Mouse (Mus musculus) left cerebral cortex, postnatal 36 days (tissue): ENCODE results near the gene Igflr1. TPM values are rescaled to one million over a fixed set of nuclear protein-coding genes. Genes with fewer than 3 reads are reported as not detected.

ENCODE experiments used
- DNase-seq, 2 experiments: peaks; one replicate each; pipeline ENCODE4 v3.0.0; 2021 to 2022; ENCODE audit warnings: low spot score in 2 of 2, mixed read lengths in 1 of 2
- intact Hi-C: fragments of 180-260 bp; cut with DNase I; formaldehyde crosslinking; loops from one replicate; pipeline ENCODE4 v1.15.1; 2025
- total RNA-seq, 2 experiments: library from RNA; stranded (reverse); gene quantifications; 2 replicates each; pipeline ENCODE4 v1.2.3; 2021

Igflr1 gene
- total RNA-seq, 2 experiments from 2014 or later, result 1.8 to 4.5 TPM

GRCm38 (mm10) chr7:30584339-30584738, 19.1 kb downstream of the Igflr1 start:
- intact Hi-C loops, result no loop called here

GRCm38 (mm10) chr7:30585170-30585569, 19.9 kb downstream of the Igflr1 start:
- DNase-seq, result no peak
- intact Hi-C loops, result no loop called here

More at GRCm38 (mm10) chr7:30584339-30584738, 19.1 kb downstream of the Igflr1 start:
- DNase-seq, result no peak

GRCm38 (mm10) chr7:30586455-30587020, 21.3 kb downstream of the Igflr1 start:
- no peak for DNase-seq
- intact Hi-C loops, result no loop called here

- intact Hi-C loops, result loop anchor here (2.0 kb wide), 1 partner anchor 25 kb away; the partner anchor contains the start of genes Gm49396, Psenen and U2af1l4
- DNase-seq, result peak in 1 of 2 experiments; percentile 64
Measured at GRCm38 (mm10) chr7:30587842-30588667, 22.8 kb downstream of the Igflr1 start.

GRCm38 (mm10) chr7:30588676-30589434, 23.6 kb downstream of the Igflr1 start, which contains the start of gene Kmt2b:
Kmt2b (minus strand) TSS chr7:30588726.
- intact Hi-C loops, result loop anchor here (1.0 to 2.0 kb wide), 2 partner anchors 24 to 26 kb away; partner anchors contain the start of genes Gm49396, Psenen and U2af1l4
- peak; percentile 98 for DNase-seq

GRCm38 (mm10) chr7:30589435-30590301, 24.4 kb downstream of the Igflr1 start:
- intact Hi-C loops, result loop anchor here (1.0 to 2.0 kb wide), 2 partner anchors 24 to 27 kb away; partner anchors contain the start of genes Gm49396, Psenen and U2af1l4
- peak in 1 of 2 experiments; percentile 78 for DNase-seq

GRCm38 (mm10) chr7:30590927-30591604, 25.8 kb downstream of the Igflr1 start:
- intact Hi-C loops, result no loop called here
- no peak for DNase-seq

GRCm38 (mm10) chr7:30591605-30591951, 26.4 kb downstream of the Igflr1 start:
- intact Hi-C loops, result no loop called here
- no peak for DNase-seq

- intact Hi-C loops, result no loop called here
Measured at GRCm38 (mm10) chr7:30592772-30593423, 27.7 kb downstream of the Igflr1 start.

GRCm38 (mm10) chr7:30593579-30594509, 28.6 kb downstream of the Igflr1 start:
- no peak for DNase-seq
- intact Hi-C loops, result no loop called here

More at GRCm38 (mm10) chr7:30592772-30593423, 27.7 kb downstream of the Igflr1 start:
- no peak for DNase-seq

GRCm38 (mm10) chr7:30594510-30595024, 29.3 kb downstream of the Igflr1 start:
- no peak for DNase-seq
- intact Hi-C loops, result no loop called here

- intact Hi-C loops, result no loop called here
- DNase-seq, result no peak
Measured at GRCm38 (mm10) chr7:30596093-30596492, 30.9 kb downstream of the Igflr1 start.

- intact Hi-C loops, result no loop called here
- no peak for DNase-seq
Measured at GRCm38 (mm10) chr7:30596811-30597210, 31.6 kb downstream of the Igflr1 start.

- DNase-seq, result no peak
- intact Hi-C loops, result no loop called here
Measured at GRCm38 (mm10) chr7:30598786-30599185, 33.6 kb downstream of the Igflr1 start, which contains the start of gene Zbtb32. Zbtb32 (minus strand) TSS chr7:30598909.

GRCm38 (mm10) chr7:30599933-30600353, 34.7 kb downstream of the Igflr1 start:
- peak; percentile 87 for DNase-seq
- intact Hi-C loops, result no loop called here

GRCm38 (mm10) chr7:30600651-30601050, 35.4 kb downstream of the Igflr1 start:
- no peak for DNase-seq
- intact Hi-C loops, result no loop called here

- intact Hi-C loops, result no loop called here
- no peak for DNase-seq
Measured at GRCm38 (mm10) chr7:30602583-30602982, 37.4 kb downstream of the Igflr1 start.
